Mouse (Mus musculus) E14TG2a.4 (cell line): Measurements from ENCODE around the gene Fpr3.

Experiments
- CTCF ChIP-seq: conservative IDR thresholded peaks from 2 replicates; pipeline ENCODE4 v1.5.1; 2014; ENCODE audit warnings: low read length
- NANOG ChIP-seq: IDR thresholded peaks from 2 replicates; pipeline ENCODE4 v1.6.1; 2014; ENCODE audit warnings: borderline replicate concordance, low read length, mixed read lengths
- POU5F1 ChIP-seq: IDR thresholded peaks from 2 replicates; pipeline ENCODE4 v1.6.1; 2014; ENCODE audit warnings: low read length, borderline replicate concordance

DNA sequence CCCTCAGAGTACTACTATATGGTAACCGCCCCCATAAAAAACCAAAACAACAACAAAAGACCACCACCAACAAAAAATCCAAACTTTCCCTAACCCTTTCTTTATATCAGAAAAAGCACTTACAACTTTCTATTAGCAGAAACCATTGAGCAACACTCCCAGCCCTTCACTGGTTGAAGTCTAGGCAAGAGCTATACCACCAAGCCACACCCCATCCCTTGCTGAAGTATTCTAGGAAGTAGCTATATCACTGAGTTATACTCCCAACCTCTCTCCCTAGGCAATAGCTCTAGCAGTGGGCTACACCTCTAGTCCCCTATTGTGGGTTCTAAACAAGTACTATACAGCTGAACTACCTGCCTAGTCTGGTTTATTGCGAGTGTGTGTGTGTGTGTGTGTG is 48.4 kb upstream of the Fpr3 start:
- no peak for TF ChIP-seq CTCF
- no peak for TF ChIP-seq NANOG
- no peak for TF ChIP-seq POU5F1
